Comparison of ENCODE assay signal across 21 mouse cellular contexts in the genomic region with DNA sequence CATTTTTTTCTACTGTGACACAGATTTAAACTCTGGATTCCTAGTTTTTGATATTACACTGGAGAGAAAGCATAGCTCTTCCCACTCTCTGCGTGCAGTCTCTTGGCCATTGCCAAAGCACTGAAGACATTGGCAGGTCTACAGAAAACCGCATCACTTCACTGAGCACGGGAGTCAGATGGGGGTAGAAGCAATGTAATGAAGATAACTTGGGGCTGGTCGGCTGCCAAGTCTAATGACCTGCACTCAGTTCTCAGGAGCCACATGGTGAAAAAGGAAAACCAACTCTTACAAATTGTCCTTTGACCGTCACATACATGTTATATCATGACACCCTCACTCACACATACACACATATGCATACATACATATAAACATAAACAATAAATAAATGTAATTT. TPM values are rescaled to one million over a fixed set of nuclear protein-coding genes. Genes with fewer than 3 reads are reported as not detected.
DNase-seq lines count a peak whose midpoint lies in the region; ATAC-seq and TF ChIP-seq lines count a peak whose summit lies in the region.
"Had no signal": no experiment of that assay in that cellular context is flagged by ENCODE, and none has a peak within 500 bp of the region (broad histone marks: within the 10 kb centered on the region; RNA-seq: fewer than 3 reads in every experiment).

No protein-coding gene starts in this region.

- H3K36me3 ChIP-seq in heart, embryonic 10.5 days: peaks cover 100% of the 10 kb centered on the region
- H3K36me3 ChIP-seq in midbrain, postnatal 0 days (ENCODE audit: insufficient read depth, low read length): peaks cover 6% of the 10 kb centered on the region
- no peaks in the 10 kb centered on the region for H3K36me3 ChIP-seq in midbrain, embryonic 15.5 days (replicated peaks)
- H3K36me3 ChIP-seq: liver, embryonic 15.5 days had no signal

- TF ChIP-seq CTCF in midbrain, postnatal 0 days (IDR thresholded peaks at IDR 0.05): no peak

- no peak overlapping the region for H3K4me2 ChIP-seq in midbrain, postnatal 0 days (ENCODE audit: low read depth, low read length, poor library complexity, severe bottlenecking)
- H3K4me2 ChIP-seq in midbrain, embryonic 15.5 days: no peak overlapping the region
- H3K4me2 ChIP-seq: embryonic facial prominence, embryonic 15.5 days; forebrain, embryonic 15.5 days; heart, embryonic 11.5 days; liver, embryonic 15.5 days; midbrain, embryonic 12.5 days had no signal

- peak; percentile 56 for DNase-seq in heart, adult 11 months
- no peak for DNase-seq in heart, embryonic 10.5 days (ENCODE audit: low spot score)
- peak; percentile 80 for DNase-seq in midbrain, postnatal 0 days (ENCODE audit: low spot score)
- peak; percentile 83 for DNase-seq in cerebellum, adult 9-10 months
- DNase-seq in kidney, postnatal 36 days: peak; percentile 67 to 70
- no peak for DNase-seq in T-cell, adult 2 months (ENCODE audit: low spot score)
- DNase-seq: adrenal gland, postnatal 36 days; B cell, adult 2 months; gastrocnemius, postnatal 10 days; thymus, postnatal 25 days had no signal

- H3K9ac ChIP-seq in midbrain, postnatal 0 days (replicated peaks; ENCODE audit: low read length, poor library complexity, severe bottlenecking): no peak overlapping the region
- H3K9ac ChIP-seq in midbrain, embryonic 15.5 days: no peak overlapping the region
- H3K9ac ChIP-seq: embryonic facial prominence, embryonic 15.5 days; forebrain, embryonic 15.5 days; liver, embryonic 15.5 days; midbrain, embryonic 12.5 days had no signal

- no peak overlapping the region for H3K4me3 ChIP-seq in heart, embryonic 10.5 days
- H3K4me3 ChIP-seq in midbrain, postnatal 0 days (ENCODE audit: low read depth, low read length): no peak overlapping the region
- no peak overlapping the region for H3K4me3 ChIP-seq in midbrain, embryonic 15.5 days
- H3K4me3 ChIP-seq: embryonic facial prominence, embryonic 15.5 days; forebrain, embryonic 15.5 days; limb, embryonic 10.5 days; liver, embryonic 15.5 days; midbrain, embryonic 12.5 days had no signal

- H3K4me1 ChIP-seq in heart, embryonic 10.5 days: no peaks in the 10 kb centered on the region
- H3K4me1 ChIP-seq in midbrain, postnatal 0 days (ENCODE audit: insufficient read depth, low read length): no peaks in the 10 kb centered on the region
- H3K4me1 ChIP-seq in midbrain, embryonic 15.5 days: no peaks in the 10 kb centered on the region
- H3K4me1 ChIP-seq: embryonic facial prominence, embryonic 15.5 days; forebrain, embryonic 15.5 days; liver, embryonic 15.5 days; midbrain, embryonic 12.5 days had no signal

- H3K9me3 ChIP-seq in heart, embryonic 10.5 days: no peaks in the 10 kb centered on the region
- H3K9me3 ChIP-seq in midbrain, postnatal 0 days (ENCODE audit: low read length): no peaks in the 10 kb centered on the region
- no peaks in the 10 kb centered on the region for H3K9me3 ChIP-seq in midbrain, embryonic 15.5 days
- H3K9me3 ChIP-seq: embryonic facial prominence, embryonic 15.5 days; forebrain, embryonic 15.5 days; limb, embryonic 10.5 days; liver, embryonic 15.5 days; midbrain, embryonic 12.5 days had no signal

- ATAC-seq in midbrain, postnatal 0 days (ENCODE audit: low FRiP score): no peak
- ATAC-seq in midbrain, embryonic 15.5 days (replicated peaks): no peak
- ATAC-seq: forebrain, embryonic 15.5 days; intestine, embryonic 16.5 days had no signal

- no peak overlapping the region for H3K27ac ChIP-seq in heart, embryonic 10.5 days
- no peak overlapping the region for H3K27ac ChIP-seq in midbrain, postnatal 0 days (ENCODE audit: low read depth, low read length)
- H3K27ac ChIP-seq in midbrain, embryonic 15.5 days: no peak overlapping the region
- H3K27ac ChIP-seq: embryonic facial prominence, embryonic 15.5 days; forebrain, embryonic 15.5 days; limb, embryonic 10.5 days; liver, embryonic 15.5 days; midbrain, embryonic 12.5 days had no signal

- WGBS in heart, embryonic 10.5 days: 77% methylated on average over 5 of the region's 5 CpGs
- 82% methylated on average over 5 of the region's 5 CpGs for WGBS in midbrain, postnatal 0 days
- WGBS in midbrain, embryonic 15.5 days: 83% methylated on average over 5 of the region's 5 CpGs

- H3K27me3 ChIP-seq in heart, embryonic 10.5 days (ENCODE audit: insufficient read depth, poor library complexity, severe bottlenecking): no peaks in the 10 kb centered on the region
- no peaks in the 10 kb centered on the region for H3K27me3 ChIP-seq in midbrain, postnatal 0 days (ENCODE audit: insufficient read depth, low read length)
- H3K27me3 ChIP-seq in midbrain, embryonic 15.5 days (replicated peaks): no peaks in the 10 kb centered on the region
- H3K27me3 ChIP-seq: embryonic facial prominence, embryonic 15.5 days; forebrain, embryonic 15.5 days; liver, embryonic 15.5 days; midbrain, embryonic 12.5 days had no signal

RNA-seq across cellular contexts. Expression of gene Gm36028, which starts 37.0 kb away (rescaled TPM):
- polyA plus RNA-seq in heart, embryonic 10.5 days (2016; fragmentation: Nextera tagmentation; extraction: Ambion mirVana): 0.88 and 1.0 TPM in 2 replicates
- total RNA-seq in midbrain, postnatal 0 days (2014; rRNA removed): not detected in 2 replicates
- 0.19 TPM in 1 of 2 replicates, not detected in the other for polyA plus RNA-seq in midbrain, postnatal 0 days (2015; fragmentation: Nextera tagmentation; extraction: Ambion mirVana)
- polyA plus RNA-seq in midbrain, embryonic 15.5 days (2015; fragmentation: Nextera tagmentation; extraction: Ambion mirVana): not detected in 2 replicates
- total RNA-seq: ES-E14; hematopoietic stem cell, adult 5-6 weeks; layer of hippocampus, postnatal 25 days had no signal
- polyA plus RNA-seq: limb, embryonic 10.5 days had no signal

RNA-seq across cellular contexts. Expression of gene Lrrc58, which starts 44.2 kb away (rescaled TPM):
- 42.8 and 48.3 TPM in 2 replicates for polyA plus RNA-seq in heart, embryonic 10.5 days (2016; fragmentation: Nextera tagmentation; extraction: Ambion mirVana)
- total RNA-seq in midbrain, postnatal 0 days (2014; rRNA removed): 88.2 and 106 TPM in 2 replicates
- 40.7 and 46.1 TPM in 2 replicates for polyA plus RNA-seq in midbrain, postnatal 0 days (2015; fragmentation: Nextera tagmentation; extraction: Ambion mirVana)
- polyA plus RNA-seq in midbrain, embryonic 15.5 days (2015; fragmentation: Nextera tagmentation; extraction: Ambion mirVana): 41.6 and 41.9 TPM in 2 replicates

RNA-seq across cellular contexts. Expression of gene Fstl1, which starts 47.3 kb away (rescaled TPM):
- 312 and 372 TPM in 2 replicates for polyA plus RNA-seq in heart, embryonic 10.5 days (2016; fragmentation: Nextera tagmentation; extraction: Ambion mirVana)
- total RNA-seq in midbrain, postnatal 0 days (2014; rRNA removed): 51.6 and 72.1 TPM in 2 replicates
- polyA plus RNA-seq in midbrain, postnatal 0 days (2015; fragmentation: Nextera tagmentation; extraction: Ambion mirVana): 56.3 and 58.8 TPM in 2 replicates
- 85.4 and 85.6 TPM in 2 replicates for polyA plus RNA-seq in midbrain, embryonic 15.5 days (2015; fragmentation: Nextera tagmentation; extraction: Ambion mirVana)

Comparison
In these comparisons a context has a peak if more than half of its experiments do, and no peak if none do; other contexts are left out.
1. DNase-seq: peak in heart, adult 11 months (single experiment), midbrain, postnatal 0 days (single experiment), cerebellum, adult 9-10 months (single experiment) and kidney, postnatal 36 days (2 of 2); none in heart, embryonic 10.5 days (single experiment) and T-cell, adult 2 months (single experiment).